Mouse (Mus musculus): ENCODE measurements around the gene Dnajc6.
A peak's percentile ranks its signal among the peaks of the same experiment; 100 is the strongest.

Gene Dnajc6

DNA sequence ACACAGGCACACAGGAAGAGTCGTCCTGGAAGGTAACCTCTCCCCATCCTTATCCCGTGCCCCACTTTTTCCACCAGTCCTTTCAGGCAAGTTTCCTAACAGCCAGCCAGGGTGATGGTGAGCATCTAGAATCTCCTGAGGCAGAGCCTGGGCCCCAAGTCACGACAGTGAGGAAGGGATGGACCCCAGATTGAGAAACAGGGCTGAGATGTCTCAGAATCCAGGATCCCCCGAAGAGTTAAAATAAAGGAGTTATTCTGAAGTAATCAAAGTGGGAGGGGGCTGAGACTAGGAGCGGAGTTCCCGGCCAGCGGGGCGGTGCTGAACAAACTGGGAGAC is 150.4 kb downstream of the Dnajc6 start:
- no peak for DNase-seq

DNA sequence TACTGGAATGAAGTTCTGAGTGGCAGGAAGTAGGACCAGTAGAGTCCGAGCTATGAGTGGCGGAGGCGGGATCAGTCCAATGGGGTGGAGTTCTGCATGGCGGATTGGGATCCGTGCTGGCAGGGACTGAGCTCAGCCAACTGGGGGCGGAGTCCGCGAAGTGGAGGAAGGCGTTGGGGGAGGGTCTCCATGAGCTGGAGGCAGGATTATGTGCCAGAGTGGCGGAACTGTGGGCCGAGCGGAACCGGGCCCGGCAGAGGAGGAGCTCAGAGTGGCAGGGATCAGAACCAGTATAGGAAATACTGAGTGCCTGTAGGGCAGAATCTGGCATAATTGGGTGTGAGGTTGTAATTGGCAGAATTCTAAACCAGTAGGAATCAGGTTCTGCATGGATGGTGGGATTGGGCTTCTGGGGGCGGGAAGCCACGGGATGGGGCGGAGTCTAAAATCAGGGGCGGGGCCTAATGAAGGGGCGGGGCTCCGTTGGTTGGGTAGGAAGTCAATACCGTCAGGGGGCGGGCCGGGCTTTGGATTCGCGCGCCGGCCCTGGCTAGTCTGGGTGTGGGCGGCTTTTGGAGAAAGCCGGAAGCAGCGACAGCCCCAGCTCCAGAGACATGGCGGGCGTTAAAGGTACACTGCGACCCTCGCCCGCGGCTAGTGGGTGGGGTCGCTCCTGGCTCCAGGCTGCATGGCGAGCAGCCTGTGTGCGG is 150.9 kb downstream of the Dnajc6 start, which contains the start of gene Leprot:
TSS of gene Leprot (plus strand) at position 523 of the 710 bp plus-strand sequence.
- peak; percentile 99 for DNase-seq

DNA sequence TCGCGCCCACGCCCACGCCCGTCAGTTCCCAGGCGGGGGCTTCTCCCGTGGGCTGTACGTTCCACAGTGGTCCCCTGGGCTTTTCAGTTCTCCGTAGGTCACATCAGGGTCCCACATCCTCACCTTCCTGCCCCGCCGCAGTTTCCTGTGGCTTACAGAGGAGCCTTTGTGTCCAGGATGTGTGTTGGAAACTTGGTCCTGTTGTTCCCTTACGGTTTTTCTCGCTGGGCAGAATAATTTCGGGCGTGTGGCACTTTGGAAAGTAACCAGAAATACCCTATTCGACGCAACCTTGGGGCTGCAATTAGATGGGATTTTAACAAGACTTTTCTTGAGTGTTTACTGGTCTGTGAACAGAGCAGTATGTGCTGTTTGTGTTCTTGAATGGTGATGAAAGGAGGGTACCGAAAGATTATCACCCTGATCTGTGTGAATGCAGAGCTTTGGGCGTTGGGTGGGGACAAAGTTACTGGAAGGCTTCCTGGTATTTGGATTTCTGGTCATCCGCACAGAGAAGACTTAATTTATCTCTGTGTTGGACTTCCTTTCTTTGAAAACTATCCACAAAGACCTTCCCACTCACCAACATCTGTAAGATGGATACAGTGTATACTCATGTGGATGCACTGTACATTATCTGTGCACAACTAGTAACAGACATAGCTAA is 151.7 kb downstream of the Dnajc6 start:
- DNase-seq, result no peak

DNA sequence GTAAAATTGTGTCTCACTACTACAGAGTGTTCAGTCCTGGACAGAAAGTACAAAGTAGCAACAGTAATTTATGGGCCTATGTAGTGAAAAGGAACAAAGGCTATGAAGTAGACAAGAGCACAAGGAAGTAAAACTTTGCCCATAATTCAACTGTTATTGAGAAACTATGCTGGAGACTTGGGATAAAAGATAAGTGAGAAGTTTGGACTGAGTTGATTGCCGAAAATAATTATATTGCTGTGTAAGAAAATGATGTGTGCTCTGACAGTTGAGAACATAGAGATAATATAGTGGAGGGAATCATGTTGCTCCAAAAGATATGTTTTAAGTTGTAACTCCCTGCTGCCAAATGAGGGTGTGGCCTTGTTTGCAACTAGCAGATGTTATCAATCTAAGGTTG is 152.3 kb downstream of the Dnajc6 start:
- DNase-seq, result no peak

DNA sequence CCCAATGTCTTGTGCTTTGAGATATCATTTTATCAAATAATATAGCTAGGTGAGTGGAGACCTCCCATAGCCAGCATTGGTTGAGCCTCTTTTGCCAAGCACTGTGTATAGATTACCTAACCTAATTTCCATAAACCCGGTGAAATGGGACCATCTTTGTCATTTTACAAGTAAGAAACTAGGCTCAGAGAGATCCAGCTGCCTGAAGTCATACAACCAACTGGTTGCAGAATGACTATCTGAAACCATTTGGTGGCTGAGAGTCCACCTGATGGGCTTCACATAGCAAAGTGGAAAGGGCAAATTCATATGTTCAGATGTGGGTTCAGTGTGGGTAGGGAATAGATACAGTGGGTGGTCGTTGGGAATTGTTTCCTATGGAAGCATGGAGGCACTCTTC is 154.5 kb downstream of the Dnajc6 start:
- no peak for DNase-seq

DNA sequence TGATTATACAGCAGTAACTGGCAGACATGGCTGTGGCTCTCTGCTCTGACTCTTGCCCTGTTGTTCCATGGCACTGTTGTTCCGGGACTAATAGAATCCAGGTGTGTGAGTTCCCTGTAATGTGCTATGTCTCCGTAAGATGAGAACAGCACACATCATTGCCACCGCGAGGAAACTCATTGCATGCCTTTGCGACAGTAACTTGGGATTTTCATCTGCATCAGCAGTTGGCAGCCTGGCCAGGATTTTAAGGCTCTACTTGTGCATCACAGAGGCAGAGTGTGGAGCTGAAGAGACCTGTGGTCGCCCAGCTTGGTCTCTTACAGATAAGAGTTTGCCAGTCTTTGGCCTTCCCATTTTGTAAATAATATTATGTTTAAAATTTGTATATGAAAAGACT is 157.8 kb downstream of the Dnajc6 start:
- DNase-seq, result no peak

DNA sequence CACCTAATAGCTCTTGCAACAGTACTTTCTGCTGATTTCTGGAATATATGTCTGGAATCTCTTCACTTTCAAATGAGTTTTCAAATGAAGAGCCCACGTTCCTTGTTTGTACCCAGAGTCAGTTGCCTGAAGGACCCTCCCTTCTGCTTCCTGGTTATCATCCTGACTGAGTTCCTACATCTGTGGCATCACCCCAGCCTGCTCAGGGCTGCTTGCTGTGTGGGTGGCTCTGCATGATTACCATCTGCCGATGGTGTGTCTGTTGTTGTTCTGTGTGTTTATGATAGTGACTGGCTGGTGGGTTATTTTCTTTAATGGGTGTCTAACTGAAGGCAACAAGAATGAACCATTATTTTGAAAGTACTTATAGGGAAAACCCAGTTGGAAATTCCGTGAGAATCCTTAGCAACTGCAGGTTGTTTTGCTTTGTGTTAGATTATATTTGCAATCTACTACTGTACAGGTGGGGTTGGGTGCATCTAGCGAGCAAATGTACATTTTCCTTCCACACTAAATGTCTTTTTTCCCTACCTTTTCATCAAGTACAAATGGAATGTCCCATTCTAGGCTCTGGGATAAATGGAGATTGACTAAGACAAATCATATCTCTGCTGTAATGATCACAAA is 158.5 kb downstream of the Dnajc6 start:
- no peak for DNase-seq

DNA sequence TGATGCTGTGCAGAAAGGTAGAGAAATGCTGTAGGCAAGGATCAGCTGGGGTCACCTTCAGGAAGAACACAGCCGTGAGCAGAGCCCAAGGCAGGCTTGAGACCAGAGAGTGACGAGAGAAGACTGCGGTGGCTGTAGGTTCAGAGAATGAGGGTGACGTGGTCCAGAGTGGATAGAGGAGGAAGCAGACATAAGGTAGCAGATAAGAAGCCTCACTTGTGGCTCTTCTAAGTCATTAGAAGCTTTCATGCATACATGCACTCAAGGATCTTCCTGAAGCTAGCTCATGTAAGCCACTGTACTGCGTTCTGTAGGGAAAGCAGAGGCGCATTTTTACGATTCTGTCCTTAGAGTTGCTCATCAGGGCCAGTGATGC is 159.0 kb downstream of the Dnajc6 start:
- DNase-seq, result no peak

DNA sequence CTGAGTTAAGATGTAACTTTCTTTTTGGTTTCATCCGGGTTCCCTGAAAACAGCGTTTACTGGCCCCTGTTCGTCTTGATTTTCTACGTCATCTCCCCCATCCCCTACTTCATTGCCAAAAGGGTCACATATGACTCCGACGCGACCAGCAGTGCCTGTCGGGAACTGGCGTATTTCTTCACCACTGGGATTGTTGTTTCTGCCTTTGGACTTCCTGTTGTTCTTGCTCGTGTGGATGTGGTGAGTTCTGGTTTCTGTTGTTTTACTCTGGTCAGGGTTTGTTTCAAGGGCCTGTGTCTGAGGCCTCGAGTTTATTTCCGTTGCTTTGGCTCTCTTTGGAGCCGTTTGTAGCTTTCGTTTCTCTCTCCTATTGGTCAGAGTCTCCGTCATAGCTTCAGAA is 159.6 kb downstream of the Dnajc6 start:
- peak; percentile 30 for DNase-seq

DNA sequence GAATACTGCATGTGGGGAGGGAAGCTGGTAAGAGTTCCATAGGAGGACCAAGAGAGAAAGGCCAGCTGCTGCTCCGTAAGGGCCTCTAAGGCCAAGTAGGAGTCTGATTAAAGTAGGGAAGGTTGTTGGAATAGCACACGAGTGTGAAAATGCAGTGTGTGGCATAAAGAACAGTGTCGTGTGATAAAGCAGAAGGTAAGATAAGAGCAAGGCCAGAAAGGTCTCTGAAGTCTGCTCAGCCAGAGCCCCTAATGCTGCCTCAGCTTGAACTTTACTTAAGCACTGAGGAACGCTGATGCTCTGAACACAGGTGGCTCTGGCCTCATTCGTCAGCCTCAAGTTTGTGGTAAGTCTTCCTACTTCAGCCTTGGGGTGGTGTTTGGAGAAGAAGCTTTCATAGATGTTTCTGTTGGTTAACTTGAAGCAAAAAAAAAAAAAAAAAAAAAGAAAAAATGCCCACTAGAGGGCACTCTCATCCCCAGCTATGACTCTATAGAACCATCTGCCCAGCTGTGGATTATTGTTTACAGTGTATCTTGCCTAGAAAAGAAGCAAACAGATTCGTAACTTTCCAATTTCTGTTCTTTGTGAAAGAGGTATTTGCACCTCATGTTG is 160.6 kb downstream of the Dnajc6 start:
- no peak for DNase-seq

DNA sequence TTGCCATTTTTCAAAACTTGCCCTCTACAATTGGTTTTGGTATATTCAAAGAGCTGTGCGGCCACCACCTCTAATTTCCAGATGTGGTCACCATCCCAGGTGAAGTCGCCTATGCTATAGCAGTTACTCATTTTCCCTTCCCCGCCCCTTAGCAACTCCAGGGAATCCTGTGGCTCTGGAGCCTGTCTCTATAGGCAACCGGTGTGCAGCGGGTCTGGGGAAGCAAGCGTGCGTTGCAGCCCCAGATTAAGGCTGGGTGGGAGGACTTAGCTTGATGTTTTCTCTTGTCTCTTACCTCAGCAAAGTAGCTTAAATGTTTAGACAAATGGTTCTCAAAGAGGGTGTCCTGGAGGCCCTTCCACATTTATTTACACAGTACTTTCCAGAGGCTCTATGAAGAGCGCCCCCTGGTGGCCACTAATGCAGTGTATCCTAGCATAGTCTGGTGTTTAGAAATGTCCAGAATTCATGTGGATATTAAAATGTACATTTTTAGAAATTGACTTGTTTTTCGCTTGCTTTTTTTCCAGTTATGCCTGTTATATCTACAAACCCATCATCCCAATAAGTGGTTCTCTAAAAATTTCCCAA is 167.8 kb downstream of the Dnajc6 start:
- peak; percentile 60 for DNase-seq

DNA sequence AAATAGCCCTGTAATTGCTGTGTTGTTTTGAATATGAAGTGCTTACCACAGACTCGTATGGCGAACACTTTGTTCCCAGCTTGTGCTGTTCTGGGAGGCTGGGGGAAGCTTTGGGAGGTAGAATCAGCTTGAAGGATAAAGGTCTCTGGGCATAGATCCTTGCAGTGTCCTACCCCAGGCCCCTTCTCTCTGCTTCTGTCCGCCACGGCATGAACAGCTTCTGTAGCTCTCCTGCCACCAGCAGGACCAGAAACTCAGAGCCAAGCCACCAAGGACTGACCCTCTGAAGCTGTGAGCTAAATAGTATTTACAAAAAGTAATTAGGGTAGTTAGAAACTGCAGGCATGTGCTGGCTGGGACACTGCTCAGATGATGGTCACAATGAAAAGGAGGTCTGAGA is 168.3 kb downstream of the Dnajc6 start:
- DNase-seq, result no peak

DNA sequence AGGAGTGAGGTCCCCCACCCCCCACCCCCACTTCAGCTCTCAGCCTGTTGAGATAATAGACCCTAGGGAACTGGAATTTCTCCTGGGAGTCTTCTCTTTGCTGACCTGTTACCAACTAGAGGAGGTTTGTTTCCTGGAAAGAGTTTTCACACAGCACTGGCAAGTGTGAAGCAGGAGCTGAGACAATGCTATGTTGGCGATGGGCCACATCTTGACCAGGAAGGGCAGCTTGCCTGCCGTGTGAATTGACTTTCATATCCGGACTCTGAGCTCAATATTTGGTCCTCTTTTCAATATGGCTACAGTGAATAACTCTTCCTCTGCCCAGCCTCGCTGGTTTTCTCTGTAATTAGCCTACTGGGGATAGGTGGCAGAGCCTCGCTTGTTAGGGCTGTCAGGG is 172.7 kb downstream of the Dnajc6 start:
- DNase-seq, result no peak

DNA sequence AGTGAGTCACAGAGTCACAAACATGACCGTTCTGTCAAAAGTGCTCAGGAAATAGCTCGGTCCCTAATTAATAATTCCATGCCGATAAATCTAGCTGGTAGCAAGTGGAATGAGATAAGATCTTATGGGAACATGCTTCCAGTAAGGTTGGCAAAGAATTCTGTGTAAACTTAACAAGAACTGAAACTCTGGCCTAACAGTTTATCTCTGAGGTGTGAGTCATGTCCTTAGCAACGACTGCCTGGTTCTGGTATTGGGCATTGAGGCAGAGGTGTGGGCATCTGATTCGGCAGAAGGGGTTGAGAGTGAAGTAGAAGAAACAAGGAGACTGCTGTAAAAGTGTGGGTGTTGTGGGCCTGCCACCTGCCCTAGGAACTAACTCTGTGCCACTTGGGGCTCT is 173.4 kb downstream of the Dnajc6 start:
- DNase-seq, result no peak

DNA sequence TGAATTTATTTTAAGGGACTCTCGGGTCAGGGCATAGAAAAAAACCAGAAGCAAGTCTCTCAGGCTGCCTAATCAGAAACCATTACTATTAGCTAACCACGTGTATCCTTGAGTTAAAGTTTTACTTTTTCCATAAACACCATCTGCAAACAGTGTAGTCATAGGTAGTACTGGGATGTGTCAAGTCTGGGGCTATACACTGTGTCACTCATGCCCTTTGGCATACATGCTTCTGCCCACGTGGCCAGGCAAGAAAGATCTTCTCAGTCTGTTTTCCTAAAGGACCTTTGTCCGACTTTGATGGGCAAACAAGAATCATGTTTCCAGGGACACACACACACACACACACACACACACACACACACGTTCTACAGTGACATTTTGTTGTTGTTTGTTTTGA is 178.3 kb downstream of the Dnajc6 start:
- no peak for DNase-seq

DNA sequence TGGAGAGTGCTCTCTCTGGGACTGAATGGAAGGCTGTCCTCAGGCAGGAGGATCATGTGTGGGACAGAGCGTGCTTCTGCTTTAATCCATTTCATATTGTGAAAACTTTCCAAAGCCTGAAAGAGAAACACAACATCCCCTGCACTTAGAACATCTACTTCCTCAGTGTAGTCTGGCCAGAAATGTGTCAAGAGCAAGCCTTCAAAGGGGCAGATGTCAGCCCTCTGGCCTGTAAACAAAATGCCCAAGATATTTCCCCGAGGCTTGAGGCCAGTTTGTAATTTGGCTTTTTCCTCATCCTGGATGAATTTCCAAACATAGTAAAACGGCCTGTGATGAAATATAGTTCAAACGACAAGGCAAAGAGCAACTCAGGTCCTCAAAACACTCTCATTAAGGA is 179.3 kb downstream of the Dnajc6 start:
- DNase-seq, result peak; percentile 70

DNA sequence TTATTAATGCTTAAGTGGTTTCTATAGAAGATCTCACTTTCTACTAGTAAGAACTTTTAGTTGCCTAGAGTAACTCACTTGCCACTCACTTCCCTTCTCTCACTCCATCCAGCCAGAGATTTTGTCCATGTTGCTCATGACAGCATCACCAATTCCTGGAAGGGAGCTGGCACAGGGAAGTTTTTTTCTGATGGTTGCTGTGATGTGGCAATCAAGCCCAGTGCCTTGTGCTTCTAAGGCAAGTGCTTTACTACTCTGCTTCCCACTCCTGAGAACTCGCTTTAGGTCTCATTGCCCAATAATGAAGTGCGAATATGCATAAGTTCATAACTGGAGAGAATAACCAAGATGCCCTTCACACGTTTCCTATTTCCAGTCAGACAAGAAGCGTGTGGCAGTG is 186.2 kb downstream of the Dnajc6 start:
- no peak for DNase-seq

DNA sequence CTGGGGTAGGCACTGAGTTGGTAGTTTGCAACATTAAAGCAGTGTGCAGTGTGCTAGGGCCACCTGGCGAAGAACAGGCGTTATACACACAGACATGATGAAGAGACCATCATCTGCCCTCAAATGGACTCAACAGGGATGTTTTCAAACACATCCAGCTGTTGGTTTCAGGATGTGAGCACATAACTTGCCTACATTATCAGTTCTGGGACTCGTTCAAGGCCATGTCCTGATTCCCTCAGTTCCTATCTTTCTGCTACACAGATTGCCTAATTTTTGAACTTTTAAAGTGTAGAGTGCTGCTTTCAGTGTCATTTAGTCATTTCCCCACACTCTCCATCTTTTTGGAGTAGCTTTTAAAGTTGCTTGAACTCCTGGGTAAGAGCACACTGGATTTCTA is 186.6 kb downstream of the Dnajc6 start:
- no peak for DNase-seq

DNA sequence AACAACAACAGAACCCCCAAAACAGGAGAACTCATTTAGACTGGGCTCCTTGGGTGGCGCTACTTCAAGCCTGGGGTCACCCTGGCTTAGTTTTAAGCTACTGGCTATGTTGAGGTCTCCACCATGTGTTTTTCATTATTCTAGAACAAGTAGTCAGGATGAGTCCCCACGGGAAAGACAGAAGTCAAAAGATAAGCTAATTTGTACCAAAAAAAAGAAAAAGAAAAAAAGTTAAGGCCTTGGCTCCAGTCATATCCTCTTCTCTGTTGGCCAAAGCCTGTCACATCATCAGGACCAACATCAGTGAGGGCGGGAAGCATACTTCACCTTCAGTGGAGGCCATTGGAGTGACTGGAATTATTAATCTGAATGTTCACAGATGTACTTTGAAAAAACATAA is 188.4 kb downstream of the Dnajc6 start:
- DNase-seq, result no peak

DNA sequence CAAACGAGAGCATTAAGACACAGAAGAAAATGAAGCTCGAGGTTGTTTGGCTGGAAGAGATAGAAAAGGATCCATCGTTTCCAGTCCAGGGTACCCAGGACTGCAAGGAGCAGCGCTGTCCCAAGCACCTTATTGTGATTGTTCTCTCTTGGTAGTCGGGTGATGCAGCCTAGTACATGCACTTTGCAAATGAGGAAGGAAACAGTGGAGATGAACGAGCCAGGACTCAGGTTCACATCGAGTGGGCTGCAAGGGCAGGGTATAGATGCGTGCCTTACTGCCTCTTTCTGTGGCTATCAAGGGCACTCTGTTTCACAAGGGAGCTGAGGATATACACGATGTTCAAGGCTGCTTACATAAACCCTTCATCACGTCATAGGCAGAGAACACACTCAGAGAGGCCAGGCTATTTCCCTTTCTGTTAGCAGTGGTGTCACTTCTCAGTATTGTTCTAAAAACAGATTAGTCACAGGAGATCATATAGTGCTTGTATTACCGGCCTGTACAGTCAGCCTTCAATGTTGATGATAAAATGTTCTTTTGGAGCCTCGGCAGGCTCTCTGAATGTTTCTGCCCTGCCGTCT is 189.9 kb downstream of the Dnajc6 start:
- no peak for DNase-seq

DNA sequence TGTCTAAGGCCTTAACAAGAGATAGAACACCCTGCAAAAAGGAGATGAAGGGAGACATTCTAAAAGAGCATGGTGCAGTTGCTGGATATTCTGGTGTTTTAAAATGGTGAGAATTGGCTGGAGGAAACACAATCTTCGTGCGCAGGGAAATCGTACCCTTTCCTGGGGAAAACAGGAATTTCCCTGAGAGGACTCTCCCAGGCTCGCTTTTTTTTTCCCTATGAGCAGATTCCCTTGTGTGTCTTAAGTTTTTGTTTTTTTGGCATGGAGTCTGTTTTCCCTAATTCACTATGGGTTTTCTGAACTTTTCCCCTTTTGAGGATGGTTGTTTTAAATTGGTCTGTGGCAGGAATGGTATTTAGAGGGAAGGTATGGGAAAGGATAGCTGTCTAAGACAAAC is 192.8 kb downstream of the Dnajc6 start:
- no peak for DNase-seq

DNA sequence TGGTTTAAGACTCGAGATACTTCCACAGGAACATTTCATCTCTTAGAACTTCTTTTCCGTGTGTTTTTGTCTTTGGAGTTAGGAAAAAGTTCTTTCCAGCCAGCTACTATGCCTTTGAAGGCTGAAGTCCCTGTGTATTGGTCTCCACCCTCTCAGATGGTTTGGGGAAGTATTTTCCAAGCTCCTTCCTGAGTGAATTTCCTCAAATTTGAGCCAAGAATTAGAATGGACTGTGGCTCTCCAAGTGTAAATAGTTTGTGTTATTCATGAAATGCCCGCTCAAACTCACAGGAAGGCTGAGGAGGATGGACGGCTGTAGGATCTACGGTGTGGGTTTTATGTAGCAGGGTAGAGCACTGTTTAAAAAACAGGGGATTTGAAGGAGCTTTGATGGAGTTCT is 193.2 kb downstream of the Dnajc6 start:
- DNase-seq, result no peak

Measured in kidney, postnatal 10 days (tissue).